Mouse (Mus musculus) macrophage (primary cell): ENCODE data around the gene Gm6040. TPM values are rescaled to one million over a fixed set of nuclear protein-coding genes. Genes with fewer than 3 reads are reported as not detected.

Source experiments
- H3K27ac ChIP-seq: fragments of 350-480 bp; formaldehyde crosslinking; 2 replicates; pipeline ENCODE4 v1.9.0; 2021
- H3K36me3 ChIP-seq: fragments of 350-480 bp; formaldehyde crosslinking; 2 replicates; pipeline ENCODE4 v1.9.0; 2021; ENCODE audit errors: inconsistent target
- H3K4me3 ChIP-seq: fragments of 350-480 bp; formaldehyde crosslinking; 2 replicates; pipeline ENCODE4 v1.9.0; 2021; ENCODE audit errors: inconsistent target
- H3K79me2 ChIP-seq: fragments of 350-480 bp; formaldehyde crosslinking; 2 replicates; pipeline ENCODE4 v1.9.0; 2021; ENCODE audit errors: inconsistent target
- WGBS: methylation state at CpG from one replicate; pipeline ENCODE4 v1.1.7; 2026; ENCODE audit warnings: inconsistent platforms; ENCODE audit not compliant: missing documents; 5-methylcytosine and 5-hydroxymethylcytosine counted together
- polyA plus RNA-seq: library from polyadenylated mRNA; stranded (reverse); fragments of 250-400 nt; gene quantifications from 3 replicates; pipeline ENCODE4 v1.2.4, GENCODE M21; 2018; ENCODE audit warnings: inconsistent platforms
- total RNA-seq, 78 experiments: library from RNA; depleted of rRNA; stranded (reverse); fragments of 250-400 nt; gene quantifications; 1 replicate in 9 of 78; 2 replicates in 24 of 78; 3 replicates in 43 of 78; 4 replicates in 2 of 78; pipeline ENCODE4 v1.2.4; 2018; ENCODE audit warnings: inconsistent platforms in 56 of 78

Gene Gm6040
- total RNA-seq (2018; cell fraction: chromatin; rRNA removed) = not detected
- not detected for total RNA-seq (2018; cell fraction: cytosol; rRNA removed)
- not detected for total RNA-seq (2018; cell fraction: nucleus; rRNA removed)
- polyA plus RNA-seq = not detected in 3 replicates

DNA sequence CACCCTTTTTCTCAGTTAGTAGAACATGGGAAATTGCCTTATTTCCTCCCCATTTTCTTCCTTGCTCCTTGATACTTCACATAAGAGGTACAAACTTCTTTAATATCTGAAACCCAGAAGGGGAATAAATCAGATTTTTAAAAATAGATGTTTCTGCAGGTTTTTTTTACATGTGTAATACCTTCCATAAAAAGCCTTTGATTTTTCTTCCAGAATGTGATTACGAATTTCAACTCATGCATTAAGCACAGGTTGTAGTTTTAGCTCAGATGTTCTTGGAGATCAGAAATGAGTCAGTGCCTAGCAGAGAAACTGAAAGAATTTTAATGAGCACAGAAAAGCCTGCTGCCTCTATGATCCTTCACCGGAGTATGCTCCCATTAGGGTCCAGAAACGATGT, at the start of gene Gm6040:
TSS of gene Gm6040 (minus strand) at position 101 of the 400 bp plus-strand sequence.
- WGBS = 81% methylated on average over 3 of the region's 3 CpGs
- Histone ChIP-seq H3K79me2 (no peaks in the 10 kb centered on the region), H3K27ac (no peak within 1 kb of the TSS), H3K4me3 (no peak within 1 kb of the TSS), H3K36me3 (no peaks in the 10 kb centered on the region)

DNA sequence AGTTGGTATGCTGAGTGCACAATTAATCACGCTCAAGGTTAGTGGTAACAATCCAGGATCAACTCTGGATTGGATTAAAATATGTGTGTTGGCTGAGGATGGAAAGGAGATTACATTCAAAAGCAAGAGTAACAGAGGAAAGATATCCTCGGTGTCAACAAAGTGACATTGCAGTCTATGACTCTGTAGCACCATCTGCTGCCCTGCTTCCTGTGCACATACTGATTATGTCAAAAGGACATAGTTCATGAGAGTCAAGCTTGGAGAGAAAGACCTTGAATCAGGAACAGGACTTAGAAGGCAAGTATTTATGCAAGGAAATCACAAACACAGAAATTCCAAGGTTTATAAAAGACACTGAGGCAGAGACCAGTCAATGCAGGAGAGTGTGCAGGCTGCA, 42.7 kb upstream of the Gm6040 start:
- Histone ChIP-seq H3K79me2 (no peaks in the 10 kb centered on the region), H3K27ac (no peak overlapping the region), H3K36me3 (no peaks in the 10 kb centered on the region), H3K4me3 (no peak overlapping the region)
- WGBS = 68% methylated on average over 2 of the region's 2 CpGs

DNA sequence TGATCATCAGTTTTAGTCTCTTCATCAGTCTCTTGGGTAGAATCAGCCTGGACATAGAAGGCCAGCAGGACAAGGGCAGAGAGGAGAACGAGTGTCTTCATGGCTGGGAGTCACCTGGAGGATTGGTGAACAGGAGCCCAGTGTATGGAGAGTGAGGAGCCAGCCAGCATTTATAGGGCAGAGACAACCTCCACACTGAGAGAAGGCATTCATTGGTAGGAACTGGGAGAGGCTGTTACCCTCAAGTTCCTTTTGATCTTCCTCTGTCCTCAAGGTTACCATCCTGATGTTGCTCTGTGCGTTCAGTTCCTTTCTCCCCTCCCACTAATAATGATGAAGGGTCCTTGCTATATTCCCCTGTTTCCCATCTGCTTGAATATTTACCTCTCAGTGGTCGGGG, 22.7 kb upstream of the Gm6040 start, which contains the start of gene AY761185:
TSS of gene AY761185 (minus strand) at position 101 of the 400 bp plus-strand sequence.
- Histone ChIP-seq H3K4me3 (no peak within 1 kb of the TSS), H3K79me2 (no peaks in the 10 kb centered on the region), H3K36me3 (no peaks in the 10 kb centered on the region), H3K27ac (no peak within 1 kb of the TSS)
- WGBS = 69% methylated on average over 3 of the region's 3 CpGs

DNA sequence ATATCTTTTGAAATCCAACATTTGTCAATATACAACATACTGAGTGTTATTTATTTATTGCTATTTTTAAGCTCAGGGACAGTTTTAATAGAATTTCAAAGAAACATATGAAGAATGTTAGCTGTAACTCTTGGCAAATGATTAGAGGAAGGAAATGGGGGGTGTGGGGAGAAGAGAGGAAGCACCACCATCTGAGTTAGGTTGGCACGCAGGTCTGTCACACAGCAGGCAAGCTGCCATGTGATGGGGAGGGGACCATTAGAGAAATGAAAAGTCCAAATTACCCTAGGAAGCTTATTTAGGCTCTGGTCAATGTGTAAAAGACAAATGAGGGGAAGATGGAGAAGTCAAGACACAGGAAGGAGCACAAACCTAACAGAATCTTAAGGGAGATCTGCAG, 9.6 kb downstream of the Gm6040 start:
- H3K4me3 ChIP-seq = no peak overlapping the region
- H3K36me3 ChIP-seq = no peaks in the 10 kb centered on the region
- no peak overlapping the region for H3K27ac ChIP-seq
- H3K79me2 ChIP-seq = no peaks in the 10 kb centered on the region
- whole genome bisulfite sequencing = 67% methylated on average over 1 of the region's 1 CpGs

DNA sequence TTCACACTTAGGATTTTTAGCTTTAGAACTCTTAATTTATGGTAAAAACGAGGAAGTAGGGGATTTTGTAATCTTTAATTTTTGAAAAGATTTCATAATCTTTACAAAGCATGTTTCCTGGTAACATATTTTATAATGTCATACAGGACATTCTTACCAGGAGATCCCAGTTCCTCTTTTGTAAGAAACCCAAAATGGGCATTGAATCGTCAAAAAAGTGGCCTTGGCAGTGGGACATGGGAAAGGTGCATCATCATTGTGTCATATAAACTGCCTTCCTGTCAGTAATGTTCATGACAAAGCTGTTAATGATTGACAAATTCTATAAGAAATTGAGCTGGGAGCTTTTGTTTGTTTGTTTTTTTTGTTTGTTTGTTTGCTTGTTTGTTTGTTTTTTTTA, 13.6 kb downstream of the Gm6040 start:
- Histone ChIP-seq H3K79me2 (no peaks in the 10 kb centered on the region), H3K4me3 (no peak overlapping the region), H3K27ac (no peak overlapping the region), H3K36me3 (no peaks in the 10 kb centered on the region)
- WGBS = 6% methylated on average over 2 of the region's 2 CpGs

DNA sequence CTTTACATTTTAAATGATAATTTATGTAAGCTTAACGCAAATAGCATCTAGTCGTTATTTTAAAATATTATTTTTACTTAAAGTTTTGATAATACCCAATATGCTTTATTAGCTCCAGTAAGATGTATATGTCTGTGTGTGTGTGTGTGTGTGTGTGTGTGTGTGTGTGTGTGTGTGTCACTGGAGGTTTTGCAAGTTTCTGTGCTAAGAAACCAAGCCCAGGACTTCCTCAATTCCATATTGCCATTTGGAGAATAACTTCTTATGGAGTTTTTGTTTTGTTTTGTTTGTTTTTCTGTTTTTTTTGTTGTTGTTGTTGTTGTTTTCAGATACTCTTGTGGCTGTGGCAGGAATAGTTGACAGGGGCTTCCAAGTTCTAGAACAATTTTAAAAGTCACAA, 14.8 kb downstream of the Gm6040 start:
- Histone ChIP-seq H3K27ac (no peak overlapping the region), H3K79me2 (no peaks in the 10 kb centered on the region), H3K4me3 (no peak overlapping the region), H3K36me3 (no peaks in the 10 kb centered on the region)
- 100% methylated on average over 2 of the region's 2 CpGs for WGBS

DNA sequence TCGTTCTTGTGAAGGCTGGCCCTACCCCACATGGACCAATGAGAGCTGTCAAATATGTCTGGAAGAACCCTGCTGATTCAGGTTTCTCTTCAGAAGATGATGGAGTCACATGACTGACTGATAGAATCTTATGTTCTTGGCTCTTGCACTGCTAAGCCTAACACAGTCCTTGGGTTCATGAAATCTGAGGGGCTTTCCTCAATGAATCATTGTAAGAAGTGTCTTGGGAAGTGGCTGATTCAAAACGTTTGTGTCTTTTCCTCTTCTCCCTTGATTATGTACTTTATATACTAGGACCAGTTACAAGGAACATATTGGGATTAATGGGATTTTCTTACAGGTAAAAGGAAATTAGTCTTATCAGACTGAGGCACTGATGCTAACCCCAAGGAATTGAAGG, 19.3 kb downstream of the Gm6040 start, which contains the start of gene Gm15056:
TSS of gene Gm15056 (minus strand) at position 101 of the 400 bp plus-strand sequence.
- H3K79me2 ChIP-seq = no peaks in the 10 kb centered on the region
- H3K36me3 ChIP-seq = no peaks in the 10 kb centered on the region
- no peak within 1 kb of the TSS for H3K27ac ChIP-seq
- H3K4me3 ChIP-seq = no peak within 1 kb of the TSS
- WGBS = 73% methylated on average over 2 of the region's 2 CpGs

DNA sequence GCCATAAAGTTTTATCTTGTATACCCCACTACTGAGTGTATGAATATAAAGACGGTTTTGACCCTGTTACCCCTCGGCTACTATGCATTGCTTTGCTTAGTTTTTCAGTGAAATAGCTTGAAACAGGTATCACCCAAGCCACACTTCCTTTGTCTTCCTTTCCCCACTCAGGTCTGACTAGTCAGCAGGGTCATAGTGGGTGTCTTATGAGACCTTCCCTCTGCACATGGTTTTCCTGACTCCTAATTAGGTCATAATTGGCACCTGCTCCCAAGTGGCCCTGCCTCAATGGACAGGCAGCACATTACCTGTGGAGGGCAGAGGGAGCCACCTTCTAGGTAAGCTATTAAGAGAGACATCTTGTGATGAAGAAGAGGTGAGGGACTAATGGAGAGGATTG, 29.5 kb downstream of the Gm6040 start, which contains the start of gene Defb33:
TSS of gene Defb33 (plus strand) at position 301 of the 400 bp plus-strand sequence.
- H3K79me2 ChIP-seq = no peaks in the 10 kb centered on the region
- H3K27ac ChIP-seq = no peak within 1 kb of the TSS
- no peaks in the 10 kb centered on the region for H3K36me3 ChIP-seq
- WGBS = 100% methylated on average over 2 of the region's 2 CpGs
- H3K4me3 ChIP-seq = no peak within 1 kb of the TSS

DNA sequence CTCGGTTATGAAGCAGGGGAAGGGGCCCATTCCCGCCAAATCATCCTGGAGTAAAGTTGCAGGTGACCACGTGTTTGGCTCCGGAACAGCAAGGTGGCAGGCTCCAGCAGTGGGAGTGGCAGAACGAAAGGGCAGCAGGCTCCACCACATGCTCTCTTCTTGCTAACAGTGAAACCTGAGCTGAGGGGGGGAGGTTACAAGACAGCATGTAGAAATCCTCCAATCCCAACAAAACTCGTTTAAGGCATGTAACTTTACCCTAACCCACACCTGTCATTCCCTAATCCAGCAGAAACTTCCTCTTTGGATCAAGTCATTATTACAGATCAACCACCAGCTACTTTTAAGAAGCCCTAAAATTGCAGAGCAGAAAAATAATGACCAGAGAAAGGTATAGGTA, 47.3 kb downstream of the Gm6040 start:
- Histone ChIP-seq H3K79me2 (no peaks in the 10 kb centered on the region), H3K4me3 (no peak overlapping the region), H3K27ac (no peak overlapping the region), H3K36me3 (no peaks in the 10 kb centered on the region)
- WGBS = 34% methylated on average over 6 of the region's 6 CpGs

Other genes with a start within 250 kb of the Gm6040 start
- not detected in 3 replicates for gene Defb33, start 29.4 kb downstream of the Gm6040 start, polyA plus RNA-seq
- not detected in 3 replicates for gene Gm15056, start 19.4 kb downstream of the Gm6040 start, polyA plus RNA-seq
- not detected in 3 replicates for gene AY761185, start 22.6 kb upstream of the Gm6040 start, polyA plus RNA-seq
- not detected in 3 replicates for gene Defa21, start 103.5 kb upstream of the Gm6040 start, polyA plus RNA-seq
- gene Defa23, start 133.0 kb upstream of the Gm6040 start, polyA plus RNA-seq = not detected in 3 replicates
- not detected in 3 replicates for gene Defa35, start 143.0 kb upstream of the Gm6040 start, polyA plus RNA-seq
- gene Defa25, start 162.4 kb upstream of the Gm6040 start, polyA plus RNA-seq = not detected in 3 replicates
- gene Gm14851, start 174.0 kb upstream of the Gm6040 start, polyA plus RNA-seq = not detected in 3 replicates
- gene Defa30, start 212.6 kb upstream of the Gm6040 start, polyA plus RNA-seq = not detected in 3 replicates
- gene Defa22, start 240.2 kb upstream of the Gm6040 start, polyA plus RNA-seq = not detected in 3 replicates